24 mouse cellular contexts compared by ENCODE assay signal in the genomic region with DNA sequence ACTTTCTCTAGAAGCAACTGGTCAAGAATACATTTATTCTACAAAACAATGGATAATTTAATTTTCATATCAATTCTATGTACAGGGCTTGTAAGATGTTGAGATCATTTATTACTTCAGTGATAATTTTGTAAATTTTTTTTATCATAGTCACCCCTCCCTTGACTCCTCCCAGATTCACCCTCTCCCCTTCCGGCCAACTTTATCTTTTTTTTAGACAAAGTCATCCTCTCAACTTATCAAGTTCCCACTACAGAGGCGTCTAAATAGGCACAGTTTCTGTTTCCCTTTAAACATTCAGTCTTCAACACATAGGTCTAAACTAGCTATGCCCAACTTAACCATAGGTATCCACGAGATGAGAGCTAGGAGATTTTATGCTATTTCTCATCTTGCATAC.
"Had no signal": no experiment of that assay in that cellular context is flagged by ENCODE, and none has a peak within 500 bp of the region (broad histone marks: within the 10 kb centered on the region; RNA-seq: fewer than 3 reads in every experiment).

No protein-coding gene starts in this region.

- H3K9me3 ChIP-seq: liver, embryonic 15.5 days; lung, embryonic 15.5 days; megakaryocyte, embryonic 14.5 days; midbrain, embryonic 10.5 days; midbrain, embryonic 12.5 days; neural tube, embryonic 13.5 days; neural tube, embryonic 15.5 days had no signal

- H3K9ac ChIP-seq: liver, embryonic 15.5 days; liver, postnatal 0 days; lung, embryonic 15.5 days; midbrain, embryonic 12.5 days; neural tube, embryonic 13.5 days; neural tube, embryonic 15.5 days had no signal

- ATAC-seq: liver, postnatal 0 days; lung, postnatal 0 days; midbrain, embryonic 16.5 days had no signal

- H3K4me3 ChIP-seq: liver, embryonic 15.5 days; lung, embryonic 15.5 days; midbrain, embryonic 10.5 days; midbrain, embryonic 12.5 days; myocyte; neural tube, embryonic 13.5 days; neural tube, embryonic 15.5 days had no signal

- H3K27me3 ChIP-seq: liver, embryonic 15.5 days; lung, embryonic 15.5 days; megakaryocyte, embryonic 14.5 days; midbrain, embryonic 12.5 days; neural tube, embryonic 13.5 days; neural tube, embryonic 15.5 days had no signal

- H3K4me1 ChIP-seq: lung, embryonic 15.5 days; midbrain, embryonic 10.5 days; midbrain, embryonic 12.5 days; neural tube, embryonic 13.5 days; neural tube, embryonic 15.5 days had no signal

- H3K36me3 ChIP-seq: liver, embryonic 15.5 days; lung, embryonic 15.5 days; neural tube, embryonic 13.5 days; neural tube, embryonic 15.5 days had no signal

- H3K27ac ChIP-seq: liver, embryonic 15.5 days; lung, embryonic 15.5 days; macrophage; midbrain, embryonic 10.5 days; midbrain, embryonic 12.5 days; neural tube, embryonic 13.5 days; neural tube, embryonic 15.5 days had no signal

- DNase-seq: liver, postnatal 0 days; lung, adult 2 months; lung, postnatal 14 days; lung, postnatal 36 days; midbrain, embryonic 14.5 days; retina, postnatal 1 day; right cerebral cortex, adult 18-20 months; right cerebral cortex, postnatal 25 days; right cerebral cortex, postnatal 4 days; spleen, adult 18-20 months; thymus, adult 18-20 months; thymus, postnatal 14 days; thymus, postnatal 36 days had no signal
